Mouse (Mus musculus): ENCODE results near the gene Glce. TPM values are rescaled to one million over a fixed set of nuclear protein-coding genes. Genes with fewer than 3 reads are reported as not detected.

The Glce gene
- 18.2 TPM for polyA plus RNA-seq (2014; fragmentation: Illumina TruSeq; extraction: RNeasy Lipid Tissue Mini Kit (QIAGEN cat#74804); ENCODE audit: low read depth, low replicate concordance)

GRCm38 (mm10) chr9:62122508-62123215 lies at the start of gene Glce:
Glce (minus strand) TSS chr9:62122655.

GRCm38 (mm10) chr9:62026600-62026999 lies 95.9 kb downstream of the Glce start, which contains the start of gene Paqr5:
Paqr5 (minus strand) TSS chr9:62026856.

Other genes starting within 250 kb of the Glce start
- gene Rplp1, start 208.1 kb downstream of the Glce start, polyA plus RNA-seq (2014; fragmentation: Illumina TruSeq; extraction: RNeasy Lipid Tissue Mini Kit (QIAGEN cat#74804); ENCODE audit: low read depth, low replicate concordance): 4,098 TPM
- 2.9 TPM for gene Kif23, start 175.9 kb downstream of the Glce start, polyA plus RNA-seq (2014; fragmentation: Illumina TruSeq; extraction: RNeasy Lipid Tissue Mini Kit (QIAGEN cat#74804); ENCODE audit: low read depth, low replicate concordance)
- gene Paqr5, start 95.8 kb downstream of the Glce start, polyA plus RNA-seq (2014; fragmentation: Illumina TruSeq; extraction: RNeasy Lipid Tissue Mini Kit (QIAGEN cat#74804); ENCODE audit: low read depth, low replicate concordance): 11.0 TPM
- 2.8 TPM for gene Spesp1, start 159.6 kb upstream of the Glce start, polyA plus RNA-seq (2014; fragmentation: Illumina TruSeq; extraction: RNeasy Lipid Tissue Mini Kit (QIAGEN cat#74804); ENCODE audit: low read depth, low replicate concordance)
- gene Anp32a, start 218.6 kb upstream of the Glce start, polyA plus RNA-seq (2014; fragmentation: Illumina TruSeq; extraction: RNeasy Lipid Tissue Mini Kit (QIAGEN cat#74804); ENCODE audit: low read depth, low replicate concordance): 233 TPM